ENCODE assay signal across 1 mouse cellular context in the genomic region with DNA sequence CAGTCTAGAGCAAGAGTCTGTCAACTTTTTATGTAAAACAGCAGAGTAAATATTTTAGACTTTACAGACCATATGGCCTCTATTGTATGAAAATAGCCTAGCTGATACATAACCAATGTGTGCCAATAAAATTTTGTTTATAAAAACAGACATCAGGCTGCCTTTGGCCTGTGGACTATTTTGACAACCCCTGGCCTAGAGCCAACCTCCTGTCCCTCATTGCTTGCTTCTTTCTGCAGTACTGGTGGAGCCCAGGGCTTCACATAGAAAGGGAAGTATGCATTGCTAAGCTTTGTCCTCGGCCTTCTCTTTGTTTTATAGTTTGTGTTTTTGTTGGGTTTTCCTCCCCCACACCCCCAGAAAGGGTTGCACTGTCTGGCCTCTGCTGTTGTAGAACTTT.
TF ChIP-seq lines count a peak whose summit lies in the region.

No protein-coding gene starts in this region.

TF ChIP-seq in MEL, 35 proteins besides CTCF, POLR2A, EP300 and RAD21 (continued from another document):
- no peak for TF ChIP-seq MEF2A (IDR thresholded peaks at IDR 0.05; ENCODE audit: extremely low read depth, insufficient replicate concordance, low read depth, low read length, poor library complexity, severe bottlenecking)
